Mouse (Mus musculus): ENCODE measurements around the gene Hoxc9. TPM values are rescaled to one million over a fixed set of nuclear protein-coding genes. Genes with fewer than 3 reads are reported as not detected.

The Hoxc9 gene
- polyA plus RNA-seq, 1 experiment from 2014 or later, result not detected

DNA sequence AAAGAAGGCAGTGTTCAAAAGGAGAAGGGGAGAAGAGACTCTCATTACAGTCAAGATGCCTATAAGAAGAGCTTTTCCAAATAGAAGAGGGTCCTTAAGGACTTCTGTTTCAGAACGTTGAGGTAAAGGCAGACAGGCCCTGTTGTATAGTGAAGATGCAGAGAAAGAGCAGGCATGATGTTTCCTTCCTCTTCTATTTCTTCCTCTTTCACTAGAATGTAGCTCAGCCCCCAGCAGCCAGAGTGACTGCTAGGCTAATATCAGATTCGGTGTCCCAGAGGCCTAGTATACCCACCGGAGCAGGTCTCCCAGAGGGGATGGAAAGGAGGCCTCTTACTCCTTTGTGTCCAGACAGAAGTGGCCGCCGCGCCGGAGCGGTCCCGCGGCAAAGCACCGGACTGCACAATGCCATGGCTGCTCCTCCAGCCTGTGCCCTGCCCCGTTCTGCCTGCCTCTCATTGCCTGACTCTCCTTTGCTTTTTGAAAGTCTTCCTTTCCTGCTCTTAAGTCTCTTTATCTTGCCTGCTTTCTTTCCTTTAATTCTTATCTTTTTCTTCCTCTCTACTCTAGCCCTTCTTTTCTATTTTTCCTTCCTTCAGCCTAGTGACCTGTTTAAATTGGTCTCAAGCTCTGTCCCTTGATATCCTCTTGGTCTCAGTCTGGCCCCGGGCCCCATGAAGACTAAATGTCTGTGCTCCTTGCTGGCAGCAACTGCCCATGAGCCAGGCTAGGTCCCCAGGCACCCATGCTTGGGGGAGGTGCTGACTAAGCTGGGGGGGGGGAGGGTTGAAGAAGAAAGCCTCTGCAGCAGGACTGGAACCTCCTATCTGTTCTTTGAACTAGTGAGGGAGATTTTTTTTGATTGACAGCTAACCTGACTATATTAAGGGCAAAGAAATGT lies 2.6 kb downstream of the Hoxc9 start:
- H3K27me3 ChIP-seq (ENCODE audit: control insufficient read depth, insufficient read depth, low read length), result peaks cover 98% of the 10 kb centered on the region
- H3K9ac ChIP-seq (ENCODE audit: low read depth, low read length), result no peak overlapping the region
- H3K36me3 ChIP-seq (ENCODE audit: control insufficient read depth, insufficient read depth, low read length), result no peaks in the 10 kb centered on the region
- H3K4me1 ChIP-seq (ENCODE audit: control insufficient read depth, insufficient read depth, low read length), result 0 out of 2 replicates have a peak, but pooled peaks cover 3% of the 10 kb centered on the region
- H3K27ac ChIP-seq (ENCODE audit: low read depth, low read length), result no peak overlapping the region
- H3K9me3 ChIP-seq (replicated peaks; ENCODE audit: control insufficient read depth, low read length), result no peaks in the 10 kb centered on the region
- 2% methylated on average over 13 of the region's 13 CpGs for WGBS (ENCODE audit: insufficient replicate concordance)
- no peak for ATAC-seq (replicated peaks; ENCODE audit: insufficient number of reproducible peaks, low FRiP score, low TSS enrichment)
- no peak overlapping the region for H3K4me3 ChIP-seq (ENCODE audit: low read depth, low read length)
- no peak overlapping the region for H3K4me2 ChIP-seq

DNA sequence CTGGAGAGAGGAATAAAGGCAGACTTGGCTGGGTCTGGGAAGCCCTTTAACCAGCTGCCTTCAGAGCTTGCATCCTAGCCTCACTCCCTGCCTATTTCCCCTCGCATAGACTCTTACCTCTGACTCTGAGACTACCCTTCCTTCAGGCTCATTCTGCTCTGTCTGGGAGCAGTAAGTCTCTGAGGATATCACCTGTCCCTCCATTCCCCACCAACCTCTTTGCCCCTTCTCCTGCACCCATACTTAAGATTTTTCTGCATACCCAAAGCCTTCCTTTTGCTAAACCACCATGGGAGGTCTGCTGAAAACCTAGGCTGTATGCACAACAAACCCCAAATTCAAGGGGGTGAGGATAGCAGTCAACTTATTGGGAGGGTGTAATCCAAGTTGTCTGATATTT lies 3.7 kb downstream of the Hoxc9 start:
- Histone ChIP-seq H3K9me3 (replicated peaks; ENCODE audit: control insufficient read depth, low read length) (no peaks in the 10 kb centered on the region), H3K27ac (ENCODE audit: low read depth, low read length) (no peak overlapping the region), H3K4me2 (no peak overlapping the region), H3K4me3 (ENCODE audit: low read depth, low read length) (no peak overlapping the region), H3K4me1 (ENCODE audit: control insufficient read depth, insufficient read depth, low read length) (0 out of 2 replicates have a peak, but pooled peaks cover 3% of the 10 kb centered on the region), H3K27me3 (ENCODE audit: control insufficient read depth, insufficient read depth, low read length) (peaks cover 100% of the 10 kb centered on the region), H3K9ac (ENCODE audit: low read depth, low read length) (no peak overlapping the region), H3K36me3 (ENCODE audit: control insufficient read depth, insufficient read depth, low read length) (no peaks in the 10 kb centered on the region)
- ATAC-seq (replicated peaks; ENCODE audit: insufficient number of reproducible peaks, low FRiP score, low TSS enrichment), result no peak
- 0% methylated on average over 1 of the region's 1 CpGs for WGBS (ENCODE audit: insufficient replicate concordance)

DNA sequence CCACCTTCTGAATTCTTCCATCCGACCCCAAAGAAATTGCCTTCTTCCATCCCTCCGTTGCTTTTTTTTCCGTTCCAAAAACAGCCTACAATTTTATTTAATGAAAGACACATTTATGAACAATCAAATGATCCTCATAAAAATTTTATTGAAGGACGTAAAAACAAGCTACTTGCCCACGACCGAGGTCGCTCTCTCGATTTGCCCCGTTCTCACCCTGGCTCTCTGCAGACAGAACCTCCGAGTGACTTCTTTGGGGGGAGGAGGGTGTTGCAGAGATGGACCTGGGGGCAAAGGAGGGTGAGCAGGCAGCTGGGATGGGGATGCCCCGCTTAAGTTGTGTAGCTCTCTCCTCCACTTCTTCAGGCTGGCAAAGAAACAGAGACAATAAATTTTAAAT lies 4.1 kb downstream of the Hoxc9 start:
- Histone ChIP-seq H3K36me3 (ENCODE audit: control insufficient read depth, insufficient read depth, low read length) (no peaks in the 10 kb centered on the region), H3K4me2 (no peak overlapping the region), H3K9me3 (replicated peaks; ENCODE audit: control insufficient read depth, low read length) (no peaks in the 10 kb centered on the region), H3K27ac (ENCODE audit: low read depth, low read length) (no peak overlapping the region), H3K4me3 (ENCODE audit: low read depth, low read length) (no peak overlapping the region), H3K4me1 (ENCODE audit: control insufficient read depth, insufficient read depth, low read length) (0 out of 2 replicates have a peak, but pooled peaks cover 3% of the 10 kb centered on the region), H3K9ac (ENCODE audit: low read depth, low read length) (no peak overlapping the region), H3K27me3 (ENCODE audit: control insufficient read depth, insufficient read depth, low read length) (peaks cover 100% of the 10 kb centered on the region)
- ATAC-seq (replicated peaks; ENCODE audit: insufficient number of reproducible peaks, low FRiP score, low TSS enrichment), result no peak
- 3% methylated on average over 11 of the region's 11 CpGs for WGBS (ENCODE audit: insufficient replicate concordance)

DNA sequence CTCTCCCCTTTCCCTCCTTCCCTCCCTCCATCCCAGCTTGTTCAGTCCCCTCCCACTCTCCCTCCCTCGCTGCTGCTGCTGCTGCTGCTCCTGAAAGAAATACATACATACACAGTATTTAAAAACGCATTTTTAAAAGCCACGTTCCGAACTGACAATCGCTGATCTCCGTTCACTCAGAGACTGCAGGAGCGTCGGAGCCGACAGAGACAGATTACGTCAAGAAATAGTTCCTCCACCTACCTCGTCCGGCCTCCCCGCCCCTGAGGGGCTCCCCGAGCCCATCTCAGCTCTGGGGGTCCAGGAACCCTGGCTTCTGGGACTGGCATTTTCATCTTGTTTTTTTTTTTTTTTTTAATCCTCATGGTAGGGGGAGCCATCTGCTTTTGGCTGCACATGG lies 4.7 kb downstream of the Hoxc9 start:
- Histone ChIP-seq H3K27me3 (ENCODE audit: control insufficient read depth, insufficient read depth, low read length) (peaks cover 100% of the 10 kb centered on the region), H3K9ac (ENCODE audit: low read depth, low read length) (no peak overlapping the region), H3K4me1 (ENCODE audit: control insufficient read depth, insufficient read depth, low read length) (0 out of 2 replicates have a peak, but pooled peaks cover 3% of the 10 kb centered on the region), H3K27ac (ENCODE audit: low read depth, low read length) (no peak overlapping the region), H3K9me3 (replicated peaks; ENCODE audit: control insufficient read depth, low read length) (no peaks in the 10 kb centered on the region), H3K36me3 (ENCODE audit: control insufficient read depth, insufficient read depth, low read length) (no peaks in the 10 kb centered on the region), H3K4me2 (peak overlapping the region; percentile 58), H3K4me3 (ENCODE audit: low read depth, low read length) (peak overlapping the region; percentile 31; the same call in 1 of the 2 replicates)
- ATAC-seq (replicated peaks; ENCODE audit: insufficient number of reproducible peaks, low FRiP score, low TSS enrichment), result no peak
- WGBS (ENCODE audit: insufficient replicate concordance), result under 1% methylated on average over 14 of the region's 14 CpGs

DNA sequence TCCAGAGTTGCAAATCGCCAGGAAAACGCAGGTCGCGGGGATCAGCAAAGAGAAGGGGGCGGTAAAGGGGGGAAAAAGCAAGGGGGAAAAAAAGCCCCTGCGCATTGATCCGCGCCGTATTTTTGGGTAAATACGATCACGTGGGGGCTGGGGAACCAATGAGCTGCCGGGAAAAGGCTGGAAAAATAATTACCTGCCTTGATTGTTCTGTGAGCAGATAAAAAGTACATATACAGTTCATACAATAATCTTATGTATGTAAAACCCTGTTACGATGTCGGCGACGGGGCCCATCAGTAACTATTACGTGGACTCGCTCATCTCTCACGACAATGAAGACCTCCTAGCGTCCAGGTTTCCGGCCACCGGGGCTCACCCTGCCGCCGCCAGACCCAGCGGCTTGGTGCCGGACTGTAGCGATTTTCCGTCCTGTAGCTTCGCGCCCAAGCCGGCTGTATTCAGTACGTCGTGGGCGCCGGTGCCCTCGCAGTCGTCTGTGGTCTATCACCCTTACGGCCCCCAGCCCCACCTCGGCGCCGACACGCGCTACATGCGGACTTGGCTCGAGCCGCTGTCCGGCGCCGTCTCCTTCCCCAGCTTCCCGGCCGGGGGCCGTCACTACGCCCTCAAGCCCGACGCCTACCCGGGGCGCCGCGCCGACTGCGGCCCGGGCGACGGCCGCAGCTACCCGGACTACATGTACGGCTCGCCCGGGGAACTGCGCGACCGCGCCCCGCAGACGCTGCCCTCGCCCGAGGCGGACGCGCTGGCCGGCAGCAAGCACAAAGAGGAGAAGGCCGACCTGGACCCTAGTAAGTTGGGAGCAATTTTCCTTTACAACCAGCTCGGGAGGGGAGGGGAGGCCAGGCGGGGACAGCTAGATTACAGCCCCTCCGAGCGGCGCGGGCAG lies 5.4 kb downstream of the Hoxc9 start:
- Histone ChIP-seq H3K4me2 (peak overlapping the region; percentile 58), H3K9ac (ENCODE audit: low read depth, low read length) (no peak overlapping the region), H3K36me3 (ENCODE audit: control insufficient read depth, insufficient read depth, low read length) (no peaks in the 10 kb centered on the region), H3K4me3 (ENCODE audit: low read depth, low read length) (peak overlapping the region; percentile 31), H3K4me1 (ENCODE audit: control insufficient read depth, insufficient read depth, low read length) (0 out of 2 replicates have a peak, but pooled peaks cover 3% of the 10 kb centered on the region), H3K27me3 (ENCODE audit: control insufficient read depth, insufficient read depth, low read length) (peaks cover 100% of the 10 kb centered on the region), H3K9me3 (replicated peaks; ENCODE audit: control insufficient read depth, low read length) (no peaks in the 10 kb centered on the region), H3K27ac (ENCODE audit: low read depth, low read length) (no peak overlapping the region)
- ATAC-seq (replicated peaks; ENCODE audit: insufficient number of reproducible peaks, low FRiP score, low TSS enrichment), result no peak
- WGBS (ENCODE audit: insufficient replicate concordance), result under 1% methylated on average over 88 of the region's 88 CpGs

DNA sequence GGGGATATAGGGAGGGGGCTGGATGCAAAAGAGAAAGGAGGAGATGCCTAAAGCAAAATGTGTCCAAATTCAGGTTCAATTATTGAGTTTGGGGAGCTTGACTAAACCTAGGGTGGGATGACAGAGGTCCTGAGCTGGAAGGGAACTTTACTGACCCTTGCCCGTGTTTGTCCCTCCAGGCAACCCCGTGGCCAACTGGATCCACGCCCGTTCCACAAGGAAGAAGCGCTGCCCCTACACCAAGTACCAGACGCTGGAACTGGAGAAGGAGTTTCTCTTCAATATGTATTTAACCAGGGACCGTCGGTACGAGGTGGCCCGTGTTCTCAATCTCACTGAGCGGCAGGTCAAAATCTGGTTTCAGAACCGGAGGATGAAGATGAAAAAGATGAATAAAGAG lies 7.5 kb downstream of the Hoxc9 start:
- Histone ChIP-seq H3K27me3 (ENCODE audit: control insufficient read depth, insufficient read depth, low read length) (peaks cover 100% of the 10 kb centered on the region), H3K4me1 (ENCODE audit: control insufficient read depth, insufficient read depth, low read length) (no peaks in the 10 kb centered on the region), H3K9me3 (replicated peaks; ENCODE audit: control insufficient read depth, low read length) (no peaks in the 10 kb centered on the region), H3K4me2 (no peak overlapping the region), H3K27ac (ENCODE audit: low read depth, low read length) (no peak overlapping the region), H3K4me3 (ENCODE audit: low read depth, low read length) (no peak overlapping the region), H3K9ac (ENCODE audit: low read depth, low read length) (no peak overlapping the region), H3K36me3 (ENCODE audit: control insufficient read depth, insufficient read depth, low read length) (no peaks in the 10 kb centered on the region)
- WGBS (ENCODE audit: insufficient replicate concordance), result 2% methylated on average over 12 of the region's 12 CpGs
- no peak for ATAC-seq (replicated peaks; ENCODE audit: insufficient number of reproducible peaks, low FRiP score, low TSS enrichment)

DNA sequence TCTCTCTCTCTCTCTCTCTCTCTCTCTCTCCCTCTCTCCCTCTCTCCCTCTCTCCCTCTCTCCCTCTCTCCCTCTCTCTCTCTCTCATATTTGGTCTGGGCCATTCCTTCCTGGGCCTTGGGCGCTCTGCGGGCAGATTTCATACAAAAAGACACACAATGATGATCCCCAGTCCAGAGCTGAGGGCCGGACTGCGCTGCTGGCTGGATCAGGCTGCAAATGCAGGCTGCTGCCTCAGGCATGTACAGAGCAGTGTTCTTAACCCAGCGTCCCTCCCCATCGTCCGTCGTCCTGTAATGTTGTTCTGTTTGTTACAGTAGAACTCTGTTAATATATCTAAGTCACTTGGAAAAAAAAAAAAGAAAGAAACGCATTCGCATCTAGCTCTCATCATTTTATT lies 8.3 kb downstream of the Hoxc9 start:
- Histone ChIP-seq H3K27me3 (ENCODE audit: control insufficient read depth, insufficient read depth, low read length) (peaks cover 100% of the 10 kb centered on the region), H3K4me3 (ENCODE audit: low read depth, low read length) (no peak overlapping the region), H3K4me2 (no peak overlapping the region), H3K27ac (ENCODE audit: low read depth, low read length) (no peak overlapping the region), H3K9me3 (replicated peaks; ENCODE audit: control insufficient read depth, low read length) (no peaks in the 10 kb centered on the region), H3K4me1 (ENCODE audit: control insufficient read depth, insufficient read depth, low read length) (no peaks in the 10 kb centered on the region), H3K9ac (ENCODE audit: low read depth, low read length) (no peak overlapping the region), H3K36me3 (ENCODE audit: control insufficient read depth, insufficient read depth, low read length) (no peaks in the 10 kb centered on the region)
- under 1% methylated on average over 10 of the region's 10 CpGs for WGBS (ENCODE audit: insufficient replicate concordance)
- ATAC-seq (replicated peaks; ENCODE audit: insufficient number of reproducible peaks, low FRiP score, low TSS enrichment), result no peak

DNA sequence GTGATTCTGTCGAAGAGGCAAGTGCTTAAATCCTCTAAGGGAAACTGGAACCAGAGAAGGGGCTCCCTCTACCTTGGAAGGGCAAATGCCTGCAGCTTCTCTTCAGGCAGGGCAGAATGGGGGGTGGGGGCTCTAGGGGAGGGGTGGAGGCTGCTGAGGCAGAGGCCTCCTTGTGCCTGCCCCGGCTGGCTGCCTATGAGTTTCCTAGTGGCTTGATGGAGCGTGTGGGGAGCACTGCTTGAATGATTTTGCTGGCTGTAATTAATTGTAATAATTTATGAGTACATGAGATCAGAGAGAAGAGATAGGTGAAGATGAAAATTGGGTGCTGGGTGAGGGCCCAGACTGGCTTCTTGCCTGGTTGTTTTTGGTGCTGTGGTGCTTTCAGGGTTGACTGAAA lies 8.7 kb downstream of the Hoxc9 start:
- WGBS (ENCODE audit: insufficient replicate concordance), result 1% methylated on average over 3 of the region's 3 CpGs
- no peak for ATAC-seq (replicated peaks; ENCODE audit: insufficient number of reproducible peaks, low FRiP score, low TSS enrichment)
- H3K27me3 ChIP-seq (ENCODE audit: control insufficient read depth, insufficient read depth, low read length), result peaks cover 100% of the 10 kb centered on the region
- H3K4me1 ChIP-seq (ENCODE audit: control insufficient read depth, insufficient read depth, low read length), result no peaks in the 10 kb centered on the region
- no peak overlapping the region for H3K9ac ChIP-seq (ENCODE audit: low read depth, low read length)
- no peak overlapping the region for H3K4me2 ChIP-seq
- H3K9me3 ChIP-seq (replicated peaks; ENCODE audit: control insufficient read depth, low read length), result no peaks in the 10 kb centered on the region
- H3K36me3 ChIP-seq (ENCODE audit: control insufficient read depth, insufficient read depth, low read length), result no peaks in the 10 kb centered on the region
- H3K27ac ChIP-seq (ENCODE audit: low read depth, low read length), result no peak overlapping the region
- no peak overlapping the region for H3K4me3 ChIP-seq (ENCODE audit: low read depth, low read length)

Data from heart, embryonic 11.5 days (tissue).